Mouse (Mus musculus): ENCODE measurements around the gene Apbb2. TPM values are rescaled to one million over a fixed set of nuclear protein-coding genes. Genes with fewer than 3 reads are reported as not detected.

Apbb2 gene
- polyA plus RNA-seq, 1 experiment from 2014 or later = 30.9 TPM

- Histone ChIP-seq H3K27me3 (ENCODE audit: control insufficient read depth, insufficient read depth, low read length) (no peaks in the 10 kb centered on the region), H3K27ac (replicated peaks in 1 of 2; ENCODE audit: control insufficient read depth in 1 of 2, insufficient read depth in 1 of 2, low read depth in 2 of 2, low read length in 2 of 2) (no peak overlapping the region), H3K9ac (ENCODE audit: low read length) (no peak overlapping the region), H3K9me3 (ENCODE audit: control insufficient read depth, low read length) (no peaks in the 10 kb centered on the region), H3K4me2 (ENCODE audit: low read length) (no peak overlapping the region), H3K4me1 (ENCODE audit: control insufficient read depth in 2 of 2, insufficient read depth in 2 of 2, low read length in 2 of 2) (no peaks in the 10 kb centered on the region), H3K4me3 (ENCODE audit: control insufficient read depth in 1 of 2, insufficient read depth in 1 of 2, low read depth in 1 of 2, low read length in 2 of 2) (no peak overlapping the region), H3K36me3 (ENCODE audit: control insufficient read depth, insufficient read depth, low read length) (peaks cover 40% of the 10 kb centered on the region)
- ATAC-seq (ENCODE audit: insufficient number of reproducible peaks, insufficient read depth, low FRiP score, low read depth) = no peak
- WGBS = 90% methylated on average over 21 of the region's 21 CpGs
Observed at GRCm38 (mm10) chr5:66302085-66302815, 316.3 kb downstream of the Apbb2 start.

- H3K4me1 ChIP-seq (ENCODE audit: control insufficient read depth in 2 of 2, insufficient read depth in 2 of 2, low read length in 2 of 2) = no peaks in the 10 kb centered on the region
- no peaks in the 10 kb centered on the region for H3K27me3 ChIP-seq (ENCODE audit: control insufficient read depth, insufficient read depth, low read length)
- no peak overlapping the region for H3K4me2 ChIP-seq (ENCODE audit: low read length)
- peaks cover 27% of the 10 kb centered on the region for H3K36me3 ChIP-seq (ENCODE audit: control insufficient read depth, insufficient read depth, low read length)
- no peaks in the 10 kb centered on the region for H3K9me3 ChIP-seq (ENCODE audit: control insufficient read depth, low read length)
- no peak overlapping the region for H3K27ac ChIP-seq (replicated peaks in 1 of 2; ENCODE audit: control insufficient read depth in 1 of 2, insufficient read depth in 1 of 2, low read depth in 2 of 2, low read length in 2 of 2)
- no peak for ATAC-seq (ENCODE audit: insufficient number of reproducible peaks, insufficient read depth, low FRiP score, low read depth)
- no peak overlapping the region for H3K9ac ChIP-seq (ENCODE audit: low read length)
- 64% methylated on average over 13 of the region's 13 CpGs for WGBS
- no peak overlapping the region for H3K4me3 ChIP-seq (ENCODE audit: control insufficient read depth in 1 of 2, insufficient read depth in 1 of 2, low read depth in 1 of 2, low read length in 2 of 2)
Observed at GRCm38 (mm10) chr5:66300576-66300975, 318.0 kb downstream of the Apbb2 start.

DNA sequence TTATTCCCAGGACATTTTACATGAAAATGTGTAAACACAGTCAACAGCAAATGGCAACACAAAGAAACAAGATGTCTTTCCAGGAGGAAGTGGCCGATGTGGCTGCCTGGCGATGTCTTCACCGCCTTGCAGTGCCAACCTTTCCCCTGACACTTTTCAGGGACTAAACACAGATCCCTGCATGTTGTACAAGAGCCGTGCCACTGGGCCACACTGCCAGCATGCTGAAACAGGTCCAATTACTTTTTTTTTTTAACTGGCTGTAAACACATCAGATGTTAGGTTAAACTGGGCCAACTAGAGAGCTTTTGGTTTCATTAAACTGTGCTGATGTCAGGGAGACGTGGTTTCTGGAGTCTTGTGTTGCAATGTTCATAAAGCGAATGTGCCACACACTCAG, 319.7 kb downstream of the Apbb2 start:
- no peak overlapping the region for H3K9ac ChIP-seq (ENCODE audit: low read length)
- no peak overlapping the region for H3K27ac ChIP-seq (replicated peaks in 1 of 2; ENCODE audit: control insufficient read depth in 1 of 2, insufficient read depth in 1 of 2, low read depth in 2 of 2, low read length in 2 of 2)
- H3K4me2 ChIP-seq (ENCODE audit: low read length) = no peak overlapping the region
- no peak overlapping the region for H3K4me3 ChIP-seq (ENCODE audit: control insufficient read depth in 1 of 2, insufficient read depth in 1 of 2, low read depth in 1 of 2, low read length in 2 of 2)
- no peaks in the 10 kb centered on the region for H3K9me3 ChIP-seq (ENCODE audit: control insufficient read depth, low read length)
- H3K27me3 ChIP-seq (ENCODE audit: control insufficient read depth, insufficient read depth, low read length) = no peaks in the 10 kb centered on the region
- H3K36me3 ChIP-seq (ENCODE audit: control insufficient read depth, insufficient read depth, low read length) = peaks cover 26% of the 10 kb centered on the region
- no peak for ATAC-seq (ENCODE audit: insufficient number of reproducible peaks, insufficient read depth, low FRiP score, low read depth)
- WGBS = 92% methylated on average over 6 of the region's 6 CpGs
- H3K4me1 ChIP-seq (ENCODE audit: control insufficient read depth in 2 of 2, insufficient read depth in 2 of 2, low read length in 2 of 2) = no peaks in the 10 kb centered on the region

DNA sequence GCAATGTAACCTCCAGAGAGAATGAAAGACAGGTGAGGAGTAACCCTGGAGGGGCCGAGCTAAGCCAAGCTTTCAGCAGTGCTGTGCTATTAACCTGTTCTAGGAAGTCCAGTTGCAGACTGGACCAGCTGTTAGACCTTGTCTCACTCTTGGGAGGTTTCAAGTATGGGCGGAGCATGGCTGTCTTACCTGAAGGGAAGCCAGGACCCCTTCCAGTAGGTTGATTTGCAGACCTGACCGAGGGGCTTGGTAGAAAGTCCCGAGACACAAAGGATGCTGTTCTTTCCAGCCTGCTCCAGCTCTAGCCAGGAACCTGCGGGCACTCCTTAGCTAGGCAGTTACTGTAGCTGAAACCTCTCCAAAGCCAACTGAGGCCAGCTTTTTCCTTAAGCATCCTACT, 322.5 kb downstream of the Apbb2 start:
- no peak overlapping the region for H3K9ac ChIP-seq (ENCODE audit: low read length)
- no peak overlapping the region for H3K4me3 ChIP-seq (ENCODE audit: control insufficient read depth in 1 of 2, insufficient read depth in 1 of 2, low read depth in 1 of 2, low read length in 2 of 2)
- H3K36me3 ChIP-seq (ENCODE audit: control insufficient read depth, insufficient read depth, low read length) = 0 out of 2 replicates have a peak, but pooled peaks cover 10% of the 10 kb centered on the region
- H3K27ac ChIP-seq (replicated peaks in 1 of 2; ENCODE audit: control insufficient read depth in 1 of 2, insufficient read depth in 1 of 2, low read depth in 2 of 2, low read length in 2 of 2) = no peak overlapping the region
- H3K4me2 ChIP-seq (ENCODE audit: low read length) = no peak overlapping the region
- ATAC-seq (ENCODE audit: insufficient number of reproducible peaks, insufficient read depth, low FRiP score, low read depth) = no peak
- H3K4me1 ChIP-seq (ENCODE audit: control insufficient read depth in 2 of 2, insufficient read depth in 2 of 2, low read length in 2 of 2) = no peaks in the 10 kb centered on the region
- no peaks in the 10 kb centered on the region for H3K9me3 ChIP-seq (ENCODE audit: control insufficient read depth, low read length)
- 89% methylated on average over 5 of the region's 5 CpGs for WGBS
- no peaks in the 10 kb centered on the region for H3K27me3 ChIP-seq (ENCODE audit: control insufficient read depth, insufficient read depth, low read length)

GRCm38 (mm10) chr5:66294952-66295351, 323.6 kb downstream of the Apbb2 start:
- 83% methylated on average over 4 of the region's 4 CpGs for WGBS
- H3K4me3 ChIP-seq (ENCODE audit: control insufficient read depth in 1 of 2, insufficient read depth in 1 of 2, low read depth in 1 of 2, low read length in 2 of 2) = no peak overlapping the region
- no peak overlapping the region for H3K4me2 ChIP-seq (ENCODE audit: low read length)
- no peak overlapping the region for H3K9ac ChIP-seq (ENCODE audit: low read length)
- H3K27me3 ChIP-seq (ENCODE audit: control insufficient read depth, insufficient read depth, low read length) = no peaks in the 10 kb centered on the region
- ATAC-seq (ENCODE audit: insufficient number of reproducible peaks, insufficient read depth, low FRiP score, low read depth) = no peak
- no peak overlapping the region for H3K27ac ChIP-seq (replicated peaks in 1 of 2; ENCODE audit: control insufficient read depth in 1 of 2, insufficient read depth in 1 of 2, low read depth in 2 of 2, low read length in 2 of 2)
- H3K4me1 ChIP-seq (ENCODE audit: control insufficient read depth in 2 of 2, insufficient read depth in 2 of 2, low read length in 2 of 2) = no peaks in the 10 kb centered on the region
- H3K9me3 ChIP-seq (ENCODE audit: control insufficient read depth, low read length) = no peaks in the 10 kb centered on the region
- 0 out of 2 replicates have a peak, but pooled peaks cover 7% of the 10 kb centered on the region for H3K36me3 ChIP-seq (ENCODE audit: control insufficient read depth, insufficient read depth, low read length)

- no peak overlapping the region for H3K4me2 ChIP-seq (ENCODE audit: low read length)
- no peaks in the 10 kb centered on the region for H3K4me1 ChIP-seq (ENCODE audit: control insufficient read depth in 2 of 2, insufficient read depth in 2 of 2, low read length in 2 of 2)
- no peaks in the 10 kb centered on the region for H3K9me3 ChIP-seq (ENCODE audit: control insufficient read depth, low read length)
- no peak for ATAC-seq (ENCODE audit: insufficient number of reproducible peaks, insufficient read depth, low FRiP score, low read depth)
- WGBS = 72% methylated on average over 11 of the region's 11 CpGs
- H3K36me3 ChIP-seq (ENCODE audit: control insufficient read depth, insufficient read depth, low read length) = 0 out of 2 replicates have a peak, but pooled peaks cover 1% of the 10 kb centered on the region
- no peaks in the 10 kb centered on the region for H3K27me3 ChIP-seq (ENCODE audit: control insufficient read depth, insufficient read depth, low read length)
- H3K4me3 ChIP-seq (ENCODE audit: control insufficient read depth in 1 of 2, insufficient read depth in 1 of 2, low read depth in 1 of 2, low read length in 2 of 2) = no peak overlapping the region
- H3K9ac ChIP-seq (ENCODE audit: low read length) = no peak overlapping the region
- H3K27ac ChIP-seq (replicated peaks in 1 of 2; ENCODE audit: control insufficient read depth in 1 of 2, insufficient read depth in 1 of 2, low read depth in 2 of 2, low read length in 2 of 2) = no peak overlapping the region
Observed at GRCm38 (mm10) chr5:66294106-66294625, 324.4 kb downstream of the Apbb2 start.

GRCm38 (mm10) chr5:66280742-66281141, 337.8 kb downstream of the Apbb2 start:
- Histone ChIP-seq H3K9me3 (ENCODE audit: control insufficient read depth, low read length) (0 out of 2 replicates have a peak, but pooled peaks cover 2% of the 10 kb centered on the region), H3K27ac (replicated peaks in 1 of 2; ENCODE audit: control insufficient read depth in 1 of 2, insufficient read depth in 1 of 2, low read depth in 2 of 2, low read length in 2 of 2) (no peak overlapping the region), H3K4me1 (ENCODE audit: control insufficient read depth in 2 of 2, insufficient read depth in 2 of 2, low read length in 2 of 2) (no peaks in the 10 kb centered on the region), H3K9ac (ENCODE audit: low read length) (no peak overlapping the region), H3K36me3 (ENCODE audit: control insufficient read depth, insufficient read depth, low read length) (no peaks in the 10 kb centered on the region), H3K27me3 (ENCODE audit: control insufficient read depth, insufficient read depth, low read length) (no peaks in the 10 kb centered on the region), H3K4me2 (ENCODE audit: low read length) (no peak overlapping the region), H3K4me3 (ENCODE audit: control insufficient read depth in 1 of 2, insufficient read depth in 1 of 2, low read depth in 1 of 2, low read length in 2 of 2) (no peak overlapping the region)
- no peak for ATAC-seq (ENCODE audit: insufficient number of reproducible peaks, insufficient read depth, low FRiP score, low read depth)
- WGBS = 70% methylated on average over 6 of the region's 6 CpGs

- no peak overlapping the region for H3K9ac ChIP-seq (ENCODE audit: low read length)
- H3K36me3 ChIP-seq (ENCODE audit: control insufficient read depth, insufficient read depth, low read length) = no peaks in the 10 kb centered on the region
- no peak for ATAC-seq (ENCODE audit: insufficient number of reproducible peaks, insufficient read depth, low FRiP score, low read depth)
- no peak overlapping the region for H3K27ac ChIP-seq (replicated peaks in 1 of 2; ENCODE audit: control insufficient read depth in 1 of 2, insufficient read depth in 1 of 2, low read depth in 2 of 2, low read length in 2 of 2)
- no peak overlapping the region for H3K4me3 ChIP-seq (ENCODE audit: control insufficient read depth in 1 of 2, insufficient read depth in 1 of 2, low read depth in 1 of 2, low read length in 2 of 2)
- H3K4me2 ChIP-seq (ENCODE audit: low read length) = no peak overlapping the region
- WGBS = 63% methylated on average over 2 of the region's 2 CpGs
- no peaks in the 10 kb centered on the region for H3K9me3 ChIP-seq (ENCODE audit: control insufficient read depth, low read length)
- H3K27me3 ChIP-seq (ENCODE audit: control insufficient read depth, insufficient read depth, low read length) = no peaks in the 10 kb centered on the region
- H3K4me1 ChIP-seq (ENCODE audit: control insufficient read depth in 2 of 2, insufficient read depth in 2 of 2, low read length in 2 of 2) = no peaks in the 10 kb centered on the region
Observed at GRCm38 (mm10) chr5:66279650-66280049, 338.9 kb downstream of the Apbb2 start.

All from heart, embryonic 14.5 days (tissue).